Mouse (Mus musculus): ENCODE results near the gene Bach2. TPM values are rescaled to one million over a fixed set of nuclear protein-coding genes. Genes with fewer than 3 reads are reported as not detected.

Gene Bach2
- polyA plus RNA-seq, 1 experiment from 2014 or later, result 8.2 TPM

DNA sequence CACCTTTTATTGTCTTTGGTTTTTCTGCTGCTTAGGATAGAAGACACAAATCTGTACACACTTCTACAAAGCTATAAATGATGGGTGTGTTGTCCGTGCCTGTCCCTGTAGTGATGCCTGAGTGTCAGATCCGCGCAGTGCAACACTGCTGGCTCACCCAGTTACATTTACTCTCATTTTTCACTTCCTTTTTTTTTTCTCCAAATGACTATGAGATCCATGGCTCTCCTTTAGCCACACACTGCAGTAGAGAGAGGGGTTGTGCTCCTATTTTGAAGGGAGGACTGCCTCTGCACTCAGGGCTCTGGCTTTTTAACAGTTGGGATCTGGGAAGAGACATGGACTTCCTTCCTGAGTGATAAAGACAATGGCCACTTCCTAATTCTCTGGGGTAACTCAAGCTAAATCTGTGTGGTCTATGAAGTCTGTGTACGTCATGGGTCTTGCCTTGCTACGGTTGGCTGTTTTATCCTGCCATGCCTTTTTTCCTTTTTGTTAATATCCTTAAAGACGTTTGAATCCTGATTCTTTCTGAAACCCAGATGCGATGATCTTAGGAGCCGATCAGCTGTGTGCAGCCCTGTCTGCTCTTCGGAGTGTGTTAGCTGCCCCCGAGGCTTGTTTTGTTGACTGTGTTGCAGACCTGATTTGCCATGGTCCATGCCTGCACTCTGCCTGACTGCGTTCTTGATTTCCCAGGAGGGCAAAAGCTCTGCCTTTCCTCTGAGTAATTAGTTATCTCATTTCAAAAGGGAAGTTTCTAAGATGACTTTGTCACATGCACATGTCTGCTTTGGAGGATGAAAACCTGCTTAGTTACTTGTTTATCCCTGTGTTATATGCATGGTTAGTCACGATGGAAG is 120.2 kb downstream of the Bach2 start:
- Histone ChIP-seq H3K36me3 (ENCODE audit: control insufficient read depth, insufficient read depth, low read length) (no peaks in the 10 kb centered on the region), H3K9ac (ENCODE audit: low read length) (peak overlapping the region; percentile 1; the same call in 1 of the 2 replicates), H3K4me2 (ENCODE audit: low read length) (0 out of 2 replicates have a peak overlapping the region, but pooled peaks have one; percentile 29), H3K27me3 (ENCODE audit: control insufficient read depth, insufficient read depth, low read length) (no peaks in the 10 kb centered on the region), H3K4me1 (ENCODE audit: control insufficient read depth in 2 of 2, insufficient read depth in 2 of 2, low read length in 2 of 2) (peaks cover 29 to 49% of the 10 kb centered on the region in 2 experiments), H3K27ac (replicated peaks in 1 of 2; ENCODE audit: control insufficient read depth in 1 of 2, insufficient read depth in 1 of 2, low read depth in 2 of 2, low read length in 2 of 2) (peak overlapping the region; percentile 30 to 64; a peak in 3 of 4 replicates), H3K4me3 (ENCODE audit: control insufficient read depth in 1 of 2, insufficient read depth in 1 of 2, low read depth in 1 of 2, low read length in 2 of 2) (no peak overlapping the region), H3K9me3 (ENCODE audit: control insufficient read depth, low read length) (no peaks in the 10 kb centered on the region)
- 49% methylated on average over 12 of the region's 12 CpGs for WGBS
- no peak for ATAC-seq (ENCODE audit: insufficient number of reproducible peaks, insufficient read depth, low FRiP score, low read depth)

DNA sequence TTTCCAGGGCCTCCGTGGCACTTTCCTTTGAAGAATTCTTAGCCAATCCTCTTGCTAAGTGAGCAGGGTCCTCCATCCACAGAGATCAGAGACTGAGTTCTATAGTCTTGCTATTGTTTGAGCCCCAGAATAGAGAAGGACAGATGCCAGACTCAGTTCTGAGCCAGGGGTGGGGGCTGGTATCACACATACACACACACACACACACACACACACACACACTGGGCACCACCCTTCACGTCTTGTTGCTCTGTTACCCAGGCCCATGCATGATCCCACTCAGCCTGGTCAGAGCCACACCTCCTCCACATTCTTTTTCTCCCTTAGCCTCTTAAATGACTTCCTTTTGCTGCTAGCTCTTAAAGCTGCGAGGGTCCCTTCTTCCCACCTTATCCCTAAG is 121.0 kb downstream of the Bach2 start:
- 40% methylated on average over 3 of the region's 3 CpGs for WGBS
- H3K4me1 ChIP-seq (ENCODE audit: control insufficient read depth in 2 of 2, insufficient read depth in 2 of 2, low read length in 2 of 2), result peaks cover 33 to 57% of the 10 kb centered on the region in 2 experiments

DNA sequence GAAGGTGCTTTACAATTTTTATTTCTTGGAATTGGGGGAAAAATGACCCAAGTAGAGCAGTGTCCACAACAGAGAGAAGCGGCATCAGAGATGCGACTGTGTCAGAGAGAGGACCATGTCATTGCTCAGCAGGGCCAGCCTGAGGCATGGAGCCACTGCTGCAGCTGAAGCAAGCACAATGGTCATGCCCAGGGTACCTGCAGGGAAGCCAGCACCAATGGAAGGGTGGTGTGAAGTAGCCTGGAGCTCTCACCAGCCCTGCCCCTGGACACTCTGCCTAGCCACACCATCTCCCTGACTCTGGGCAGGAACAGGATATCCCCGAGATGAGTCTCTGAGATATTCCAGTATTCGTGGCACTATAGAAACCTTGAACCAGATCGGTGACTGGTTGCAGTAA is 121.9 kb downstream of the Bach2 start:
- ATAC-seq (ENCODE audit: insufficient number of reproducible peaks, insufficient read depth, low FRiP score, low read depth), result no peak
- H3K36me3 ChIP-seq (ENCODE audit: control insufficient read depth, insufficient read depth, low read length), result no peaks in the 10 kb centered on the region
- H3K4me1 ChIP-seq (ENCODE audit: control insufficient read depth in 2 of 2, insufficient read depth in 2 of 2, low read length in 2 of 2), result peaks cover 34 to 65% of the 10 kb centered on the region in 2 experiments
- WGBS, result 85% methylated on average over 5 of the region's 5 CpGs
- H3K4me3 ChIP-seq (ENCODE audit: control insufficient read depth in 1 of 2, insufficient read depth in 1 of 2, low read depth in 1 of 2, low read length in 2 of 2), result no peak overlapping the region
- no peak overlapping the region for H3K9ac ChIP-seq (ENCODE audit: low read length)
- no peak overlapping the region for H3K27ac ChIP-seq (replicated peaks in 1 of 2; ENCODE audit: control insufficient read depth in 1 of 2, insufficient read depth in 1 of 2, low read depth in 2 of 2, low read length in 2 of 2)
- no peak overlapping the region for H3K4me2 ChIP-seq (ENCODE audit: low read length)
- no peaks in the 10 kb centered on the region for H3K27me3 ChIP-seq (ENCODE audit: control insufficient read depth, insufficient read depth, low read length)
- no peaks in the 10 kb centered on the region for H3K9me3 ChIP-seq (ENCODE audit: control insufficient read depth, low read length)

More for the DNA sequence above, 121.0 kb downstream of the Bach2 start:
- Histone ChIP-seq H3K4me2 (ENCODE audit: low read length) (no peak overlapping the region), H3K36me3 (ENCODE audit: control insufficient read depth, insufficient read depth, low read length) (no peaks in the 10 kb centered on the region), H3K27me3 (ENCODE audit: control insufficient read depth, insufficient read depth, low read length) (no peaks in the 10 kb centered on the region), H3K9ac (ENCODE audit: low read length) (no peak overlapping the region), H3K9me3 (ENCODE audit: control insufficient read depth, low read length) (no peaks in the 10 kb centered on the region), H3K4me3 (ENCODE audit: control insufficient read depth in 1 of 2, insufficient read depth in 1 of 2, low read depth in 1 of 2, low read length in 2 of 2) (no peak overlapping the region), H3K27ac (replicated peaks in 1 of 2; ENCODE audit: control insufficient read depth in 1 of 2, insufficient read depth in 1 of 2, low read depth in 2 of 2, low read length in 2 of 2) (no peak overlapping the region; a peak in 1 of 4 replicates)
- ATAC-seq (ENCODE audit: insufficient number of reproducible peaks, insufficient read depth, low FRiP score, low read depth), result no peak

DNA sequence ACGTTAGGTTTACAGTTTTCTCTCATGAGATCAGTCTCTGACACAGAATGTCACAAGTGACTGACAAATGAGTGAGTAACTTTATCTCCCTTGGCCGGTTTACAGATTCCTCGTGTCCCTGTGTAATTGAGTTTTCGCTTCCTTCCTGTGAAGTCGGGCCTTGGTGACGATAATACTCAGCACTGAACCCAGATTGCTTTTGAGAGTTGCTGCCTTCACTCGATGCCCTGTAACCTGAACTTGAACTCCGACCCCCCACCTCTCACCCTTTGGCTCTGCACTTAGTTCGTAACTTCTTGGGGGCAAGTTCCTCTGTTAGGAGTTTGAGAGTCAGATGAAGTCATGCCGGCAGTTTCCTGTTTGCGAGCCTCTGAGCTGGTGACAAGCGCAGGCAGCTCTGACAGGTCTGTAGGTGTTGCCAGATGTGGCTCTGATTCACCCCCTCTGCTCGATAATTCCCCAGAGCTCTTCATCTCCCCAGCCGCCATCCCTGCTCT is 124.9 kb downstream of the Bach2 start:
- peak; percentile 45; the same call in 1 of the 2 replicates for ATAC-seq (ENCODE audit: insufficient number of reproducible peaks, insufficient read depth, low FRiP score, low read depth)
- H3K36me3 ChIP-seq (ENCODE audit: control insufficient read depth, insufficient read depth, low read length), result no peaks in the 10 kb centered on the region
- H3K27ac ChIP-seq (replicated peaks in 1 of 2; ENCODE audit: control insufficient read depth in 1 of 2, insufficient read depth in 1 of 2, low read depth in 2 of 2, low read length in 2 of 2), result peak overlapping the region; percentile 61 to 78
- H3K9ac ChIP-seq (ENCODE audit: low read length), result peak overlapping the region; percentile 54; the same call in 1 of the 2 replicates
- peak overlapping the region; percentile 48 for H3K4me2 ChIP-seq (ENCODE audit: low read length)
- WGBS, result 6% methylated on average over 14 of the region's 14 CpGs
- no peak overlapping the region for H3K4me3 ChIP-seq (ENCODE audit: control insufficient read depth in 1 of 2, insufficient read depth in 1 of 2, low read depth in 1 of 2, low read length in 2 of 2)
- no peaks in the 10 kb centered on the region for H3K9me3 ChIP-seq (ENCODE audit: control insufficient read depth, low read length)
- H3K4me1 ChIP-seq (ENCODE audit: control insufficient read depth in 2 of 2, insufficient read depth in 2 of 2, low read length in 2 of 2), result peaks cover 31 to 56% of the 10 kb centered on the region in 2 experiments
- no peaks in the 10 kb centered on the region for H3K27me3 ChIP-seq (ENCODE audit: control insufficient read depth, insufficient read depth, low read length)

DNA sequence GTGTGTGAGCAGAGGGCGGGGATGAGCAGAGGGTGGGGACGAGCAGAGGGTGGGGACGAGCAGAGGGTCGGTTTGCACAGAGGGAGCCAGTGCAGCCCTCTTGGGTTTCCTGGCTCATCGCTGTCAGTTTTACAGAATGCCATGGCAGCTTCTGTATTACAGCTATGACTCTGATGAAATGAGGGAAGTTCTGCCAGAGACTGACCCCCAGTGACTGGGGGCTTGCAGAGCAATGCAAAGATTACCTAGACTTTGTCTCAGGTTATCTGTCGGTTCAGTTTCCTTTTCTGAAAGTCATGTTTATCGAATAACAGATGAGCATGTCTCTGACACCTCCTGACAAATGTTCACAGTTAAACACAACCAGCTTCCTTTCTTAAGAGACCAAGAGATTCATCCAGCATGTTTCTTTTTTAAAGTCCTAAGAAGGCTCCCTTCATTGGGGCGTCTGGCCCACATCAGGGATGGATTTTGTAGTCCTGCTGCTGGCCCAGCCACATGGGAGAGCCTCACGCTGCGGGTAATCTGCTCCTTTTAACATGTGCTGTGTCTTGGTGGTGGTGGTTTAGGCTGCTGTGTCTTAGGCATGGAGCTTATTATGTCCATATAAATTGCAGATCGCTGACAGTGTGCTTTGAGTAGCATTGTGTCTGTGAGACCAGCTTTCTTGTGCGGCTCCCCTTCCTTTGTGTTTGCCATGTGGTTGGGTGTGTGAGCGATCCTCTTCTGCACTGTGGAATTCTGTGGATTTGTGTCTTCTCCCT is 126.7 kb downstream of the Bach2 start:
- Histone ChIP-seq H3K27me3 (ENCODE audit: control insufficient read depth, insufficient read depth, low read length) (no peaks in the 10 kb centered on the region), H3K4me1 (ENCODE audit: control insufficient read depth in 2 of 2, insufficient read depth in 2 of 2, low read length in 2 of 2) (peaks cover 31 to 56% of the 10 kb centered on the region in 2 experiments), H3K9ac (ENCODE audit: low read length) (peak overlapping the region; percentile 1), H3K36me3 (ENCODE audit: control insufficient read depth, insufficient read depth, low read length) (no peaks in the 10 kb centered on the region), H3K4me2 (ENCODE audit: low read length) (no peak overlapping the region), H3K9me3 (ENCODE audit: control insufficient read depth, low read length) (no peaks in the 10 kb centered on the region), H3K27ac (replicated peaks in 1 of 2; ENCODE audit: control insufficient read depth in 1 of 2, insufficient read depth in 1 of 2, low read depth in 2 of 2, low read length in 2 of 2) (0 out of 4 replicates have a peak overlapping the region, but pooled peaks of 1 of the 2 experiments have one; percentile 29), H3K4me3 (ENCODE audit: control insufficient read depth in 1 of 2, insufficient read depth in 1 of 2, low read depth in 1 of 2, low read length in 2 of 2) (no peak overlapping the region)
- ATAC-seq (ENCODE audit: insufficient number of reproducible peaks, insufficient read depth, low FRiP score, low read depth), result no peak
- 44% methylated on average over 13 of the region's 13 CpGs for WGBS

DNA sequence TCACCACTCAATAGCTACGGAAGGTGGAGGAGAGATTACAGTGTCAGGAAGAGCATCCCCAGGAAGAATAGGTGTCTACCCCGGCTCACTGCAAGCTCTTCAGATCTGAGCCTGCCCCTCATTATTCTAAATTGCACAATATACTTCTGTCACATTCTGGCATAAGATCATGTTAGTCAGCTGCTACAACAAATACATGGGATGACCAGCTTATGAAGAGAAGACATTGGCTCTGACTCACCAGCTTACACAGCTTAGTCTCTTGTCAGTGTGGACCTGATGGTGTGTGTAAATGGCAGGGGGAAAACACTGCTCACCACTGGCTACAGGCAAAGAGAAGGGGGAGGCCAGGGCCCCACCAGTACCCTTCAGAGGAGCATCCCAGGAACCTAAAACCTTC is 127.6 kb downstream of the Bach2 start:
- no peaks in the 10 kb centered on the region for H3K27me3 ChIP-seq (ENCODE audit: control insufficient read depth, insufficient read depth, low read length)
- H3K27ac ChIP-seq (replicated peaks in 1 of 2; ENCODE audit: control insufficient read depth in 1 of 2, insufficient read depth in 1 of 2, low read depth in 2 of 2, low read length in 2 of 2), result no peak overlapping the region
- no peak for ATAC-seq (ENCODE audit: insufficient number of reproducible peaks, insufficient read depth, low FRiP score, low read depth)
- no peak overlapping the region for H3K4me2 ChIP-seq (ENCODE audit: low read length)
- H3K9me3 ChIP-seq (ENCODE audit: control insufficient read depth, low read length), result no peaks in the 10 kb centered on the region
- H3K36me3 ChIP-seq (ENCODE audit: control insufficient read depth, insufficient read depth, low read length), result no peaks in the 10 kb centered on the region
- no peak overlapping the region for H3K9ac ChIP-seq (ENCODE audit: low read length)
- WGBS, result 71% methylated on average over 2 of the region's 2 CpGs
- H3K4me3 ChIP-seq (ENCODE audit: control insufficient read depth in 1 of 2, insufficient read depth in 1 of 2, low read depth in 1 of 2, low read length in 2 of 2), result no peak overlapping the region
- H3K4me1 ChIP-seq (ENCODE audit: control insufficient read depth in 2 of 2, insufficient read depth in 2 of 2, low read length in 2 of 2), result peaks cover 36 to 62% of the 10 kb centered on the region in 2 experiments

DNA sequence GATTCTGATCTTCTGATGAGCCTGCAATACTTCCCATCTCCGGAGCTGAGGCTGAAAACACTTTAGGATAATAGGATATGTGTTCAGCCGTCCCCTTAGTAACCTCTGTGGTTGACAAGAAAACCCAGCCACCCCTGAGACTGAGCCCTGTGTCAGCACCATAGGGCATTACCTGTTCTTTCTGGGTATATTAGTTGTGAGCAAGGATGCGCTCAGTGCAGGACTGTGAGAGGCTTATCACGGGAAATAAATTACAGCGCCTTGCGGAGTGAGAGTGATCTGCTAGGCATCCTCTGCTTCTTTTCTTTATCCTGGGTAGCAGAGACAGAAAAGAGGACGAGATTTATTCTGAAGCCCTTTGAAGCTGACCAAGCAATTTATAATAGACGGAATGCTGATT is 129.7 kb downstream of the Bach2 start:
- Histone ChIP-seq H3K4me3 (ENCODE audit: control insufficient read depth in 1 of 2, insufficient read depth in 1 of 2, low read depth in 1 of 2, low read length in 2 of 2) (no peak overlapping the region), H3K9ac (ENCODE audit: low read length) (no peak overlapping the region), H3K4me2 (ENCODE audit: low read length) (no peak overlapping the region), H3K27ac (replicated peaks in 1 of 2; ENCODE audit: control insufficient read depth in 1 of 2, insufficient read depth in 1 of 2, low read depth in 2 of 2, low read length in 2 of 2) (no peak overlapping the region), H3K9me3 (ENCODE audit: control insufficient read depth, low read length) (no peaks in the 10 kb centered on the region), H3K4me1 (ENCODE audit: control insufficient read depth in 2 of 2, insufficient read depth in 2 of 2, low read length in 2 of 2) (peaks cover 40 to 64% of the 10 kb centered on the region in 2 experiments), H3K27me3 (ENCODE audit: control insufficient read depth, insufficient read depth, low read length) (no peaks in the 10 kb centered on the region), H3K36me3 (ENCODE audit: control insufficient read depth, insufficient read depth, low read length) (no peaks in the 10 kb centered on the region)
- no peak for ATAC-seq (ENCODE audit: insufficient number of reproducible peaks, insufficient read depth, low FRiP score, low read depth)
- 45% methylated on average over 8 of the region's 8 CpGs for WGBS
